Mouse (Mus musculus): Measurements from ENCODE around the gene Sec23ip. TPM values are rescaled to one million over a fixed set of nuclear protein-coding genes. Genes with fewer than 3 reads are reported as not detected.
A peak's percentile ranks its signal among the peaks of the same experiment; 100 is the strongest.

Gene Sec23ip
- polyA plus RNA-seq, 1 experiment: 21.2 TPM

- TF ChIP-seq CEBPB (IDR thresholded peaks at IDR 0.05; ENCODE audit: low read depth) (no peak), MYOG (IDR thresholded peaks at IDR 0.05; ENCODE audit: control insufficient read depth, extremely low read depth, insufficient read length) (no peak), FOSL1 (IDR thresholded peaks at IDR 0.05; ENCODE audit: insufficient read depth, low read length, poor library complexity, severe bottlenecking) (no peak), USF1 (IDR thresholded peaks at IDR 0.05; ENCODE audit: low read depth) (no peak), MYOD1 (IDR thresholded peaks at IDR 0.05; ENCODE audit: control insufficient read depth, insufficient read length, low read depth) (no peak), MAX (IDR thresholded peaks at IDR 0.05) (no peak), CTCF (IDR thresholded peaks at IDR 0.05; ENCODE audit: control insufficient read depth, insufficient read depth, insufficient read length) (no peak)
- H3ac ChIP-seq (ENCODE audit: control insufficient read depth, insufficient read length, low read depth): no peak overlapping the region
- H3K27me3 ChIP-seq (ENCODE audit: control insufficient read depth, insufficient read depth, insufficient read length): no peaks in the 10 kb centered on the region
- peaks cover 16% of the 10 kb centered on the region for H3K36me3 ChIP-seq (ENCODE audit: control insufficient read depth, insufficient read depth)
- no peak overlapping the region for H3K4me3 ChIP-seq (ENCODE audit: insufficient read depth, poor library complexity, severe bottlenecking)
- H3K79me2 ChIP-seq (ENCODE audit: control insufficient read depth, insufficient read depth): peaks cover 91% of the 10 kb centered on the region
- H3K79me3 ChIP-seq (ENCODE audit: low read depth): peaks cover 62% of the 10 kb centered on the region
Observed at GRCm38 (mm10) chr7:128726999-128727398, 17.7 kb upstream of the Sec23ip start.

DNA sequence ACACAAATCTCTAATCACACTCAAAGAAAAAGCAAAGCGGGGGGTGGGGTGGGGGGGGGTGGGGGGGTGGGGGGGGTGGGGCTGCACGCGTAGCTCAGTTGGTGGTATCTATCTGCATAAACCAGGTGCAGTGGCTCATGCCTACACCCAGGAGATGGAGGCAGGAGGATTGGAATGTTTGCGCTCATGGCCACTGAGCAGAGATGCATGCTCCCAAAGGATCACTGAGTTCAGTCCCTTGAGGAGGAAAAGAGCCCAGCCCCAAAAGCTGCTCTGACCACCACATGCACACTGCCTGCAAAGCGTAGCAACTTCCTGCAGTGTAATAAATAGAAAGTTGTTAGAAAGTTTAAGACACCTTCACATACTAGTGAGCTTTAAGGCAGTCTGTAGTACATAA is 17.0 kb upstream of the Sec23ip start:
- Histone ChIP-seq H3K4me3 (ENCODE audit: insufficient read depth, poor library complexity, severe bottlenecking) (no peak overlapping the region), H3K79me3 (ENCODE audit: low read depth) (peaks cover 69% of the 10 kb centered on the region), H3ac (ENCODE audit: control insufficient read depth, insufficient read length, low read depth) (no peak overlapping the region), H3K79me2 (ENCODE audit: control insufficient read depth, insufficient read depth) (peaks cover 98% of the 10 kb centered on the region), H3K27me3 (ENCODE audit: control insufficient read depth, insufficient read depth, insufficient read length) (no peaks in the 10 kb centered on the region), H3K36me3 (ENCODE audit: control insufficient read depth, insufficient read depth) (peaks cover 12% of the 10 kb centered on the region)
- TF ChIP-seq CEBPB (IDR thresholded peaks at IDR 0.05; ENCODE audit: low read depth) (no peak), CTCF (IDR thresholded peaks at IDR 0.05; ENCODE audit: control insufficient read depth, insufficient read depth, insufficient read length) (no peak), MYOG (IDR thresholded peaks at IDR 0.05; ENCODE audit: control insufficient read depth, extremely low read depth, insufficient read length) (no peak)

DNA sequence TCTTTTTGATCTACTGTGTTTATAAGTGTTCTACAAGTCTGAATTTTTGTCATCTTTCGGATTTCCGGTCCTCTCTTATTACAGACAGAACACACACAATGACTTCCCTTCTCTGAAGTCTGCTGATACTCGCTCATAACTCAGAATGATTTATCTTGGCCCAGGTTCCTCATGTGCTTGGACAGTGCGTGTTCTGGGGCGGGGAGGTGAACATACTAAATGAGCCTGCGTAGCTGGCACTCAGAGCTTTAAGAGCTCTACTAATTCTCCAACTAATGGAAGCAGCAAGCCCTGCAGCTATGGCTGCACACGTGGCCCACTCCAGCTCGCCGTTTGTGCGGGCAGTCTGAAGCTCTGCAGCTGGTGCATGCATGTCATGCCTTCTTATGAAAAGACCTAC is 16.0 kb upstream of the Sec23ip start:
- Histone ChIP-seq H3K79me3 (ENCODE audit: low read depth) (peaks cover 78% of the 10 kb centered on the region), H3K27me3 (ENCODE audit: control insufficient read depth, insufficient read depth, insufficient read length) (no peaks in the 10 kb centered on the region), H3ac (ENCODE audit: control insufficient read depth, insufficient read length, low read depth) (no peak overlapping the region), H3K4me3 (ENCODE audit: insufficient read depth, poor library complexity, severe bottlenecking) (no peak overlapping the region), H3K36me3 (ENCODE audit: control insufficient read depth, insufficient read depth) (peaks cover 3% of the 10 kb centered on the region), H3K79me2 (ENCODE audit: control insufficient read depth, insufficient read depth) (peaks cover 100% of the 10 kb centered on the region)
- TF ChIP-seq USF1 (IDR thresholded peaks at IDR 0.05; ENCODE audit: low read depth) (no peak), MYOD1 (IDR thresholded peaks at IDR 0.05; ENCODE audit: control insufficient read depth, insufficient read length, low read depth) (no peak), MAX (IDR thresholded peaks at IDR 0.05) (no peak), CTCF (IDR thresholded peaks at IDR 0.05; ENCODE audit: control insufficient read depth, insufficient read depth, insufficient read length) (no peak), FOSL1 (IDR thresholded peaks at IDR 0.05; ENCODE audit: insufficient read depth, low read length, poor library complexity, severe bottlenecking) (no peak), CEBPB (IDR thresholded peaks at IDR 0.05; ENCODE audit: low read depth) (no peak), MYOG (IDR thresholded peaks at IDR 0.05; ENCODE audit: control insufficient read depth, extremely low read depth, insufficient read length) (no peak)

- TF ChIP-seq USF1 (IDR thresholded peaks at IDR 0.05; ENCODE audit: low read depth) (no peak), FOSL1 (IDR thresholded peaks at IDR 0.05; ENCODE audit: insufficient read depth, low read length, poor library complexity, severe bottlenecking) (no peak), CEBPB (IDR thresholded peaks at IDR 0.05; ENCODE audit: low read depth) (no peak), MAX (IDR thresholded peaks at IDR 0.05) (no peak), MYOG (IDR thresholded peaks at IDR 0.05; ENCODE audit: control insufficient read depth, extremely low read depth, insufficient read length) (no peak), MYOD1 (IDR thresholded peaks at IDR 0.05; ENCODE audit: control insufficient read depth, insufficient read length, low read depth) (no peak), CTCF (IDR thresholded peaks at IDR 0.05; ENCODE audit: control insufficient read depth, insufficient read depth, insufficient read length) (no peak)
- Histone ChIP-seq H3ac (ENCODE audit: control insufficient read depth, insufficient read length, low read depth) (no peak overlapping the region), H3K36me3 (ENCODE audit: control insufficient read depth, insufficient read depth) (peaks cover 8% of the 10 kb centered on the region), H3K4me3 (ENCODE audit: insufficient read depth, poor library complexity, severe bottlenecking) (no peak overlapping the region), H3K79me2 (ENCODE audit: control insufficient read depth, insufficient read depth) (peaks cover 100% of the 10 kb centered on the region), H3K79me3 (ENCODE audit: low read depth) (peaks cover 90% of the 10 kb centered on the region), H3K27me3 (ENCODE audit: control insufficient read depth, insufficient read depth, insufficient read length) (no peaks in the 10 kb centered on the region)
Observed at GRCm38 (mm10) chr7:128731585-128731984, 13.2 kb upstream of the Sec23ip start.

GRCm38 (mm10) chr7:128738041-128738440 is 6.7 kb upstream of the Sec23ip start:
- no peaks in the 10 kb centered on the region for H3K27me3 ChIP-seq (ENCODE audit: control insufficient read depth, insufficient read depth, insufficient read length)
- no peak overlapping the region for H3ac ChIP-seq (ENCODE audit: control insufficient read depth, insufficient read length, low read depth)
- peaks cover 10% of the 10 kb centered on the region for H3K36me3 ChIP-seq (ENCODE audit: control insufficient read depth, insufficient read depth)
- no peak overlapping the region for H3K4me3 ChIP-seq (ENCODE audit: insufficient read depth, poor library complexity, severe bottlenecking)
- no peak for TF ChIP-seq CTCF (IDR thresholded peaks at IDR 0.05; ENCODE audit: control insufficient read depth, insufficient read depth, insufficient read length)
- TF ChIP-seq CEBPB (IDR thresholded peaks at IDR 0.05; ENCODE audit: low read depth): no peak
- no peak for TF ChIP-seq USF1 (IDR thresholded peaks at IDR 0.05; ENCODE audit: low read depth)
- TF ChIP-seq FOSL1 (IDR thresholded peaks at IDR 0.05; ENCODE audit: insufficient read depth, low read length, poor library complexity, severe bottlenecking): no peak
- TF ChIP-seq MYOD1 (IDR thresholded peaks at IDR 0.05; ENCODE audit: control insufficient read depth, insufficient read length, low read depth): no peak
- no peak for TF ChIP-seq MYOG (IDR thresholded peaks at IDR 0.05; ENCODE audit: control insufficient read depth, extremely low read depth, insufficient read length)
- TF ChIP-seq MAX (IDR thresholded peaks at IDR 0.05): no peak
- peaks cover 65% of the 10 kb centered on the region for H3K79me3 ChIP-seq (ENCODE audit: low read depth)
- H3K79me2 ChIP-seq (ENCODE audit: control insufficient read depth, insufficient read depth): peaks cover 72% of the 10 kb centered on the region

DNA sequence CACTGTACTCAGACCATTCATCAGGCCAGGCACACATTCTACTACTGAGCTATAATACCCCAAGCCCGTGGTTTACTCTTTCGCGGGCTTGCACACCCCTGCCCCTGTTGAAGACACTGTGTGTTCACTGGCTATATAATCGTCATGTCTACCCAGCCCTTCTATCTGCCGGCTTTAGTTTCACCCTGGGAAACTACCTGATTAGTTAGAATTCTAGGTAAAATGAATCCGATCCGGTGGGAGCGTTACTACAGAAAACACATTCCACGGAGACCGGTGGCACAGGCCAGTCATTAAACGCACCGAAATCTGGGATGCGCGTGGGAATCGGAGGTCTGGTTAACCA is 5.7 kb upstream of the Sec23ip start:
- peak overlapping the region; percentile 20 for H3ac ChIP-seq (ENCODE audit: control insufficient read depth, insufficient read length, low read depth)
- peaks cover 10% of the 10 kb centered on the region for H3K36me3 ChIP-seq (ENCODE audit: control insufficient read depth, insufficient read depth)
- H3K4me3 ChIP-seq (ENCODE audit: insufficient read depth, poor library complexity, severe bottlenecking): peak overlapping the region; percentile 91
- H3K79me3 ChIP-seq (ENCODE audit: low read depth): peaks cover 57% of the 10 kb centered on the region
- peaks cover 61% of the 10 kb centered on the region for H3K79me2 ChIP-seq (ENCODE audit: control insufficient read depth, insufficient read depth)
- no peaks in the 10 kb centered on the region for H3K27me3 ChIP-seq (ENCODE audit: control insufficient read depth, insufficient read depth, insufficient read length)
- no peak for TF ChIP-seq USF1 (IDR thresholded peaks at IDR 0.05; ENCODE audit: low read depth)
- no peak for TF ChIP-seq CEBPB (IDR thresholded peaks at IDR 0.05; ENCODE audit: low read depth)
- TF ChIP-seq MYOD1 (IDR thresholded peaks at IDR 0.05; ENCODE audit: control insufficient read depth, insufficient read length, low read depth): no peak
- no peak for TF ChIP-seq MYOG (IDR thresholded peaks at IDR 0.05; ENCODE audit: control insufficient read depth, extremely low read depth, insufficient read length)
- no peak for TF ChIP-seq CTCF (IDR thresholded peaks at IDR 0.05; ENCODE audit: control insufficient read depth, insufficient read depth, insufficient read length)
- TF ChIP-seq FOSL1 (IDR thresholded peaks at IDR 0.05; ENCODE audit: insufficient read depth, low read length, poor library complexity, severe bottlenecking): no peak
- no peak for TF ChIP-seq MAX (IDR thresholded peaks at IDR 0.05)

Data from C2C12 (cell line).